Mouse (Mus musculus): ENCODE results near the gene Ints7. TPM values are rescaled to one million over a fixed set of nuclear protein-coding genes. Genes with fewer than 3 reads are reported as not detected.

Ints7 gene
- total RNA-seq, 2 experiments from 2014 or later, result 12.3 to 21.8 TPM

DNA sequence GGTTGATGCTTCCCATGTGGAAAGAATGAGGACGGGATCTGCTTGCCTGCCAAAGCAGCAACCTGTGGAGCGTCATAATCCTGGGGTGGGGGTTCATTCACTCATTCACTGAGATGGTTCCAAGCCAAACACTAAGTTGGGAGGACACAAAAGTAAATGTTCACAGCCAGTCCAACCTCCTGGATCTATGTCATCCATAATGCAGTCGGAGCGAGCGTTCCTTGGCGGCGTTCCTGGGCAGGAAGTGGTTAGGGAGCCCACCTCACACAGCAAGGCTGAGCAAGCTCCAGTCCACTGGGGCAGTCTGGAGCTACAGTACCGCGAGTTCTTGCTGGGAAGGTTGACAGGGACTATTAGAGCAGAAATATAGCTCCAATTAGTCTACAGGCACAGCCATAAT lies 92.6 kb downstream of the Ints7 start:
- no peak for ATAC-seq (replicated peaks; ENCODE audit: low FRiP score, poor library complexity, severe bottlenecking)

Other genes with a start within 250 kb of the Ints7 start
- gene Tmem206, start 249.7 kb upstream of the Ints7 start, total RNA-seq (2015; ENCODE audit: low replicate concordance), result 3.3 TPM in 2 replicates
- gene Tmem206, start 249.7 kb upstream of the Ints7 start, total RNA-seq (2017; ENCODE audit: low replicate concordance), result 4.2 and 5.7 TPM in 2 replicates
- gene Ppp2r5a, start 172.4 kb upstream of the Ints7 start, total RNA-seq (2015; ENCODE audit: low replicate concordance), result 52.7 and 60.3 TPM in 2 replicates
- 56.3 and 62.8 TPM in 2 replicates for gene Ppp2r5a, start 172.4 kb upstream of the Ints7 start, total RNA-seq (2017; ENCODE audit: low replicate concordance)
- 38.0 and 45.3 TPM in 2 replicates for gene Dtl, start 92 bp upstream of the Ints7 start, total RNA-seq (2015; ENCODE audit: low replicate concordance)
- gene Dtl, start 92 bp upstream of the Ints7 start, total RNA-seq (2017; ENCODE audit: low replicate concordance), result 29.1 and 30.1 TPM in 2 replicates
- 7.9 and 16.3 TPM in 2 replicates for gene Lpgat1, start 142.2 kb downstream of the Ints7 start, total RNA-seq (2015; ENCODE audit: low replicate concordance)
- 5.7 and 8.5 TPM in 2 replicates for gene Lpgat1, start 142.2 kb downstream of the Ints7 start, total RNA-seq (2017; ENCODE audit: low replicate concordance)
- 18.4 and 18.8 TPM in 2 replicates for gene Nek2, start 245.8 kb downstream of the Ints7 start, total RNA-seq (2015; ENCODE audit: low replicate concordance)
- gene Nek2, start 245.8 kb downstream of the Ints7 start, total RNA-seq (2017; ENCODE audit: low replicate concordance), result 29.2 and 65.2 TPM in 2 replicates

All from erythroblast, adult 5-6 weeks (primary cell).